Mouse (Mus musculus): Measurements from ENCODE around the gene Ubash3a.

GRCm38 (mm10) chr17:31290311-31290710 lies 82.6 kb downstream of the Ubash3a start:
- TF ChIP-seq CTCF (IDR thresholded peaks at IDR 0.05) (no peak), EP300 (IDR thresholded peaks at IDR 0.05) (no peak)
